Mouse (Mus musculus): ENCODE measurements around the gene Pde6b.

DNA sequence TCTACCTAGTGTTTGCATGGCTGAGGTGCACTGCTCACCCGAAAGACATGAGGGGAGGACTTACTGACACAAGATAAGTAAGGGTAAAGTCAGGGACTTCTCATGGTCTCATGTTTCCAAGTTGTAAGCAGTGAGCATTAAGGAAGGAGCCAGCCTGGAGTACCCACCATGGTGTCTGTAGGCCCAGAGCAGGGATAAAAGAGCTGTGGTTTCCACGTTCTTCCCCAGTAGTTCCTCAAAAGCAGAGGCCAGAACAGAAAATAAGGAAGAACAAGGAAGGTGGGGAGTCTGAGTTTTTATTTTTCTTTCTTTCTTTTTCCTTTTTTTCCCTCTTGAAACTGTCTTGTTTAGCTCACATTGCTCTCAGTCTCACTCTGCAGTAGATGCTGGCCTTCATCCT, 26.5 kb downstream of the Pde6b start:
- TF ChIP-seq CTCF (IDR thresholded peaks at IDR 0.05; ENCODE audit: low read depth, low read length) (no peak), POLR2A (IDR thresholded peaks at IDR 0.05; ENCODE audit: borderline replicate concordance, low read depth, low read length) (no peak)

All from bone marrow macrophage, adult 2 months (primary cell).